In the genomic region with DNA sequence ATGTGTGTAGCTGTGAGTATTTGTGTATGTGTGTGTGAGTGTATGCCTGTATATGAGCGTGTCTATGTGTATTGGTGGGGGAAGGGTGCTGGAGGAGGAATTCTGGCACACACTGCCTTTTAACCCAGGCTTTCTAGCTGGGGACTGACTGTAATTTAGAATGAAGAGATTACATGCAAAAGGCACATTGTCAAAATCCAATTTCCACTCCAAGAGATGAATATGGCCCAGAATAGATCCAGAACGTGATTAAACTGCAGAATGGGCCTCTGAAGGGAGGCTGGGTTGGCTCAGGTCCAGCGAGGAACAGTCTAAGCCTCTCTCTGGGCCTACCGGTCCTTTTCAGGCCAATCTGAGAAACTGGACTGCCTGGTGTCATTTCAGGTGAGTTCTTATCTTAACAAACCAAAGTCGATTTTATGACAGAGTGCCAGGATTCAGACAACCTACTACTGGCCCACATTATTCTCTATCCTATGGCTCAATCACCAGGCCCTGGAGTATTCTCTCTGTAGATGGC, we compare ENCODE assay signal across 16 mouse cellular contexts. TPM values are rescaled to one million over a fixed set of nuclear protein-coding genes. Genes with fewer than 3 reads are reported as not detected.
DNase-seq lines count a peak whose midpoint lies in the region; ATAC-seq and TF ChIP-seq lines count a peak whose summit lies in the region.
"Had no signal": no experiment of that assay in that cellular context is flagged by ENCODE, and none has a peak within 500 bp of the region (broad histone marks: within the 10 kb centered on the region; RNA-seq: fewer than 3 reads in every experiment).

No protein-coding gene starts in this region.

- peak; percentile 54 to 55 for DNase-seq in cerebellum, postnatal 10 days
- no peak for DNase-seq in cerebellum, adult 9-10 months
- peak; percentile 22 to 26 for DNase-seq in left cerebral cortex, postnatal 14 days (ENCODE audit: low spot score in 2 of 2)
- DNase-seq in left cerebral cortex, adult 2 months (ENCODE audit: extremely low spot score in 1 of 2, low spot score in 2 of 2), result no peak
- DNase-seq in MN1 (ENCODE audit: low spot score), result peak; percentile 35
- no peak for DNase-seq in heart, adult 9 months (ENCODE audit: low spot score in 2 of 2)
- DNase-seq: cerebellum, adult 2 months had no signal

- no peaks in the 10 kb centered on the region for H3K36me3 ChIP-seq in forebrain, embryonic 16.5 days (ENCODE audit: control insufficient read depth, insufficient read depth)
- no peaks in the 10 kb centered on the region for H3K36me3 ChIP-seq in neural tube, embryonic 15.5 days
- H3K36me3 ChIP-seq: midbrain, embryonic 12.5 days had no signal

- peaks cover 4% of the 10 kb centered on the region; the same call in 1 of the 2 replicates for H3K4me1 ChIP-seq in forebrain, embryonic 16.5 days (replicated peaks; ENCODE audit: control insufficient read depth, insufficient read depth, low read length)
- no peaks in the 10 kb centered on the region for H3K4me1 ChIP-seq in neural tube, embryonic 15.5 days
- H3K4me1 ChIP-seq: midbrain, embryonic 12.5 days had no signal

- intact Hi-C loops in left cerebral cortex, postnatal 14 days (cut with DNase I), result no loop called here
- intact Hi-C loops in left cerebral cortex, adult 2 months (cut with DNase I), result no loop called here

- no peak for TF ChIP-seq CTCF in left cerebral cortex, adult 2 months (IDR thresholded peaks at IDR 0.05)

- H3K4me3 ChIP-seq in left cerebral cortex, adult 2 months, result no peak overlapping the region
- H3K4me3 ChIP-seq in forebrain, embryonic 16.5 days (replicated peaks; ENCODE audit: low read length), result no peak overlapping the region
- H3K4me3 ChIP-seq in neural tube, embryonic 15.5 days (replicated peaks), result no peak overlapping the region
- H3K4me3 ChIP-seq: midbrain, embryonic 12.5 days had no signal

- H3K27me3 ChIP-seq in forebrain, embryonic 16.5 days (replicated peaks; ENCODE audit: control insufficient read depth, insufficient read depth, low read length), result no peaks in the 10 kb centered on the region
- H3K27me3 ChIP-seq in neural tube, embryonic 15.5 days (replicated peaks), result no peaks in the 10 kb centered on the region
- H3K27me3 ChIP-seq: midbrain, embryonic 12.5 days had no signal

- H3K4me2 ChIP-seq in forebrain, embryonic 16.5 days (ENCODE audit: low read length), result no peak overlapping the region
- H3K4me2 ChIP-seq in neural tube, embryonic 15.5 days, result no peak overlapping the region
- H3K4me2 ChIP-seq: midbrain, embryonic 12.5 days had no signal

- WGBS in forebrain, embryonic 16.5 days, result 59% methylated on average over 5 of the region's 5 CpGs
- WGBS in neural tube, embryonic 15.5 days, result 75% methylated on average over 5 of the region's 5 CpGs

- H3K9me3 ChIP-seq in forebrain, embryonic 16.5 days (ENCODE audit: control insufficient read depth, low read length), result no peaks in the 10 kb centered on the region
- no peaks in the 10 kb centered on the region for H3K9me3 ChIP-seq in neural tube, embryonic 15.5 days (replicated peaks)

- peak; percentile 68 for ATAC-seq in forebrain, embryonic 16.5 days
- no peak for ATAC-seq in neural tube, embryonic 15.5 days (ENCODE audit: low FRiP score)

- no peak overlapping the region for H3K9ac ChIP-seq in forebrain, embryonic 16.5 days (replicated peaks; ENCODE audit: low read depth, low read length)
- H3K9ac ChIP-seq in neural tube, embryonic 15.5 days (replicated peaks), result no peak overlapping the region
- H3K9ac ChIP-seq: midbrain, embryonic 12.5 days had no signal

- no peak overlapping the region for H3K27ac ChIP-seq in left cerebral cortex, adult 2 months
- H3K27ac ChIP-seq in forebrain, embryonic 16.5 days (ENCODE audit: low read length), result no peak overlapping the region
- H3K27ac ChIP-seq in neural tube, embryonic 15.5 days (replicated peaks), result no peak overlapping the region
- H3K27ac ChIP-seq: midbrain, embryonic 12.5 days had no signal

RNA-seq across cellular contexts. Expression of a gene that starts 29.3 kb away (rescaled TPM):
- not detected for total RNA-seq in left cerebral cortex, postnatal 14 days (2021)
- total RNA-seq in left cerebral cortex, adult 2 months (2021), result not detected
- 3.4 and 7.3 TPM in 2 replicates for polyA plus RNA-seq in forebrain, embryonic 16.5 days (2015; fragmentation: Nextera tagmentation; extraction: Ambion mirVana)
- polyA plus RNA-seq in neural tube, embryonic 15.5 days (2015; fragmentation: Nextera tagmentation; extraction: Ambion mirVana), result not detected in 2 replicates
- total RNA-seq: left cerebral cortex, adult 18-20 months; MEL had no signal
- polyA plus RNA-seq: cerebellum, adult 2 months; heart, embryonic 14.5 days; kidney, embryonic 14.5 days; liver, embryonic 16.5 days; spleen, adult 2 months had no signal

Comparison
In these comparisons a context has a peak if more than half of its experiments do, and no peak if none do; other contexts are left out.
1. DNase-seq: peak in cerebellum, postnatal 10 days (2 of 2), left cerebral cortex, postnatal 14 days (2 of 2) and MN1 (single experiment); none in cerebellum, adult 9-10 months (single experiment), left cerebral cortex, adult 2 months (0 of 2) and heart, adult 9 months (0 of 2).